Mouse (Mus musculus): ENCODE measurements around the gene Olfr1497.

GRCm38 (mm10) chr19:13819347-13819746 is 21.3 kb upstream of the Olfr1497 start, which contains the start of gene Olfr1499:
- TF ChIP-seq EP300 (IDR thresholded peaks at IDR 0.05; ENCODE audit: low read depth in 1 of 2, low read length in 2 of 2) (no peak), CTCF (IDR thresholded peaks at IDR 0.05 in 2 of 3, conservative IDR thresholded peaks at IDR 0.05 in 1 of 3; ENCODE audit: control insufficient read depth in 1 of 3, insufficient read depth in 1 of 3, low read depth in 2 of 3, low read length in 3 of 3, poor library complexity in 1 of 3, severe bottlenecking in 1 of 3) (no peak), CHD2 (IDR thresholded peaks at IDR 0.05; ENCODE audit: low read length) (no peak)

Data from MEL (cell line).